Mouse (Mus musculus) urinary bladder, postnatal 10 days (tissue): ENCODE results near the gene Socs7.
A peak's percentile ranks its signal among the peaks of the same experiment; 100 is the strongest.

ENCODE experiments used
- DNase-seq: peaks from one replicate; pipeline ENCODE4 v3.0.0; 2022; ENCODE audit warnings: low spot score

Socs7 gene

GRCm38 (mm10) chr11:97418834-97419539 lies 56.6 kb downstream of the Socs7 start:
- no peak for DNase-seq

DNA sequence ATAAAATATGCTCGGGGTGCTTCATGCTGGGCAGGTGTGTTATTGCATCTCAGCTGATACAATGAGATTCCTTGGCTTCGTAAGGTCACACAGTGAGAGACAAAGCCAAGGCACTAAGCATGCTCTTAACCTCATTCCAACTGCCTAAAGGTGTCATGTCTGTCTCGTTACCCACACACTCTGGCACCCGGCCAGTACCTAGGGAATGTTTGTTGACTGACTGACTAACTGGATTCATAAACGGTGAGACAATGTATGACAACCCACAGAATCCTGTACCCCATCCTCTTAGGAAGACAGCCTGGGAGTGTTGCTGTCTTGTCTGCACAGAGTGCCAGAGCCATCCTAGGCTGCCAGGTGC lies 57.2 kb downstream of the Socs7 start:
- DNase-seq, result no peak

DNA sequence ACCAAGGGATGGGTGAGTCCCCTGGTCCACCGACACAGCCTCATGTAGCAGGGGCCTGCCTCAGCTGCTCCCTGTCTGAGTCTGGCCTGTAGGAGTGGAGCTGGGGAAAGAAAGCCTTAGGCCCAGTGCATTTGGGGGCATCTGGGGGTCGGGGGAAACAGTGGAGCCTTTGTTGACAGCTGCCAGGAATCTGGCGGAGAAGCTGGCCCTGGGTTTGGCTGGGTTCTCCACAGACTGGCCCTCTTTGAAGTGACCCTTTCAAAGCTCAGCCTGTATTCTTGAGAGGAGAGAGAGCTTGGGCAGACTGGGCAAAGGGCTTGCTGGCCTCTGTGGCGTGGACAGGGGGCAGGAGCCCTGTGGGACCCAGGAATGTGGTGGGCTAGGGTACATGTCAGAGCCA lies 60.2 kb downstream of the Socs7 start:
- no peak for DNase-seq

- no peak for DNase-seq
Observed at GRCm38 (mm10) chr11:97424092-97424692, 61.8 kb downstream of the Socs7 start.

DNA sequence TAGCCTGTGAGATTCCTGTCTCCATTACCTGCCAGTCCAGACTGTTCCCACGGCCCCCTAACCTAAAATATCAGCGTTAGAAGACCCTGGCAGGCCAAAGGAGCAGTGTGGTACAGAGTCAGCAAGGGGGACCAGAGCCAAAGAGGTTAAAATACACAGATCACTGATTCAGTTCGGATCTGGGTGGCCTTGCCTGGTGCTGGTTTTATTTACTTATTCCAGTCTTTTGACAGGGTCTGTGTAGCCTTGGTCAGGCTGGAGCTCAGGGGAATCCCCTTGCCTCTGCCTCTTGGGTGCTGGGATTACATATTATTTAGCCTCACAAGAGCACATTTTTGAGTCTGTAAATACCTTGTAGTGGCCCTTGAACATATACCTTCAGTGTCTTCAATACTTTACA lies 62.5 kb downstream of the Socs7 start:
- no peak for DNase-seq

GRCm38 (mm10) chr11:97427794-97428725 lies 65.7 kb downstream of the Socs7 start:
- no peak for DNase-seq

DNA sequence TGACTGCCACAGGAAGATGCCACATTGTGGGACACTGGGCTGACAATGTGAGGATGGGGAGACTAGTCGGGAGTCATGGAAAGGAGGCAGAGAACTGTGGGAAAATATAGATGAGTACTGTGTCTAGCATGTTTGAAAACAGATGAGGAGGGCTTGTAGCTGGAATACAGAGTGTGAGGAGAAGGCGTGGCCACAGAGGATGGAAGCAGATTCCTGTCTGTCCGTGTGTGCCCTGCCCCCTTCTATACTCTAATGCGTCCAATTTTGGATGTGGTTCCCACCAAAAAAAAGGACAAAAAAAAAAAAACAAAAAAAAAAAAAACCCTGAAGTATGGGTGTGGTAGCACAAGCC lies 66.4 kb downstream of the Socs7 start:
- DNase-seq, result no peak

DNA sequence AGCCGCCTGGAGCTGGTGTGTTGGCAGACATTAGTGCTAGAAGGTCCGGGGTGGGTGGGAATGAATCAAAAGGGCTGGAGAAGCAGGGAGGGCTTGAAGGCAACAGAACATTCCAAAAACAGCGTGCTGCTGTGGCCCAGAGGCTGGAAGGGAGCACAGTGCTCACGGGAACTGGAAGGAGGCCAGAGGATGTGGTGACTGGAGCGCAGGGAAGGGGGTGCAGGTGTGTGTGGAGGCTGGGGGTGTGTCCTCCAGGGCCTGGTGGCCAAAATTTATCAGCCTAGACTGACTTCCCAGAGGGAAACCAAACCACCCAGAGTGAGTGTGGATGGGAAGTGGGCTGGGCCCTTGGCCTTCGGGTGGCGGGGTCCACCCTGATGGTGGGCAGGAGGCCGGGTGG lies 67.3 kb downstream of the Socs7 start:
- no peak for DNase-seq

GRCm38 (mm10) chr11:97432015-97432414 lies 69.7 kb downstream of the Socs7 start:
- DNase-seq, result no peak

GRCm38 (mm10) chr11:97432983-97433539 lies 70.7 kb downstream of the Socs7 start:
- no peak for DNase-seq

DNA sequence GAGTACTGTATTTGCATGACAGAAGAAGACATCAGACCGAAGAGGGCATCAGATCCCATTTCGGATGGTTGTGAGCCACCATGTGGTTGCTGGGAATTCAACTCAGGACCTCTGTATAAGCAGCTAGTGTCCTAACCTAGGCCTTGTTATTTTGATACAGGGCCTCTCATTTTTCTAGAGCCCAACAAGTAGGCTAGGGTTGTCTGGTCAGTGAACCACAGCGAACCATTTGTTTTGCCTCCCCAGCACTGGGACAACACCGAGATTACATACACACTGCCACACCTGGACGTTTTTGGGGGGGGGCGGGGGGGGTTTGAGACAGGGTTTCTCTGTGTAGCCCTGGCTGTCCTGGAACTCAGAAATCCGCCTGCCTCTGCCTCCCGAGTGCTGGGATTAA lies 71.8 kb downstream of the Socs7 start:
- DNase-seq, result no peak

- DNase-seq, result peak; percentile 39
Observed at GRCm38 (mm10) chr11:97434704-97435454, 72.5 kb downstream of the Socs7 start.

GRCm38 (mm10) chr11:97435808-97436491 lies 73.6 kb downstream of the Socs7 start:
- DNase-seq, result peak; percentile 48

- no peak for DNase-seq
Observed at GRCm38 (mm10) chr11:97437745-97438144, 75.4 kb downstream of the Socs7 start.

DNA sequence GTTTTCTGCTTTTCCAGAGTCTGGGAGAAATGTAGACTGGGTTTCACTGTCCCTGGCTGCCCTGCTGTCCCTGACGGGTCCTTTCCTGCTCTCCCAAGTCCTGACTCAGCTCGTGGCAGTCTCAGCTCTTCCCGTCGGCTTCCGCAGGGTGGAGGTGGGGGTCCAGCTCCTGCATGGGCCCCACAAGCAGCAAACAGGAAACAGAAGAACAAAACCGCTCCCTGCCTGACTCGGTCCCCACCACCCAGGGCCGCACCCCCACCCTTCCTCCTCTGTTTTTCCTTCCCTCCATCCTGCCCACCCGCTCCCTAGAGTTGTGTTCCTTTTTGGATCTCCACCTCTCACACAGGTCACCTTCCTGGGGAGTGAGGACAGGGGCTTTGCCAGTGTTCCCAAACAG lies 76.5 kb downstream of the Socs7 start:
- DNase-seq, result no peak

DNA sequence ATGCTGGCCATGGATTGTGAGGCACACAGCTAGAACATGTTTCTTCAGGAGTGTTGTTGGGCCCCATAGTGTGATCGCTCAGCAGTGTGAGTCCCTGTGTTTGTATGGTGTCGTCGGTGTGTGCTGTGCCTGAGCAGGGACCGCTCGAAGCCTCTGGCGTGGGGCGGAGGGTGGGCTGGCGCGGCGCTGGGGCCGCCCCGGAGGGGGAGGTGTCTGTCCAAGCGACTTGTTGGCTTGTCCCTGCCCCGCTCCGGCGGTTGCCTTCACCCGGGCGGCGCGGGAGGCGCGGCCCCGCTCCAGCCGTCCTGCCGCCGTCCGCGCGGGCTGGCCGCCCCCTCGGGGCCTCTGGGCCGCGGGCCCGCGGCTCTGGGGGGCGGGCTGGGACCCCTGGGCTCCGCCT lies 77.6 kb downstream of the Socs7 start:
- no peak for DNase-seq

- no peak for DNase-seq
Observed at GRCm38 (mm10) chr11:97440441-97440881, 78.1 kb downstream of the Socs7 start.

DNA sequence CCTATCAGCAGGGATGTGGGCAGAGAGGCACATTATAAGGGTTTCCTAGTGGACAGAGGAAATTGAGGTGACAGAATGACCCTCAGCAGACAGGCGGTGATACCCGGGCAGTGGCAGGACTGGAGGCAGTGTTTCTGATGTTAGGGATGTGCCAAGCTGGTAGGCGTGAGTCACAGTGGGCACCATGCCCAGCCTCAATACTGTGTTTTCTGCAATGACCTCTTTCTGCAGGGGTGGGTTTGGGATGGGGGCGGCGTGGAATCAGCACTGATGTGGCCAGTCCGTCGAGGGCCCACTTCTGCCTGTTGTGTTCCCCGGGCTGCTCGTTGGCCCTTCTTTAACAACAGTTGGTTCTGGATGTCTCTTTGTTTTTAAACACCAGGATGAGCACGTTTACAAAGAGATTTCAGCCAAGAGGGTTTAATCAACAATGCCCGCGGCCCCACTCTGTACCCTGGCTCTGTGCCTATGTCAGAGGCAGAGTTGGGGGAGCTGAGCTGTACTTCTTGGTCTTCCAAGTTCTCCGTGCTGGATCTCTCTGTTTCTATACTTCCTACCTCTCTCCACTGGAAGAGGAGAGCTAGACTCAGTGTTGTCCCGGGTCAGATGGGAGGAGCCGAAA lies 78.8 kb downstream of the Socs7 start:
- DNase-seq, result no peak

DNA sequence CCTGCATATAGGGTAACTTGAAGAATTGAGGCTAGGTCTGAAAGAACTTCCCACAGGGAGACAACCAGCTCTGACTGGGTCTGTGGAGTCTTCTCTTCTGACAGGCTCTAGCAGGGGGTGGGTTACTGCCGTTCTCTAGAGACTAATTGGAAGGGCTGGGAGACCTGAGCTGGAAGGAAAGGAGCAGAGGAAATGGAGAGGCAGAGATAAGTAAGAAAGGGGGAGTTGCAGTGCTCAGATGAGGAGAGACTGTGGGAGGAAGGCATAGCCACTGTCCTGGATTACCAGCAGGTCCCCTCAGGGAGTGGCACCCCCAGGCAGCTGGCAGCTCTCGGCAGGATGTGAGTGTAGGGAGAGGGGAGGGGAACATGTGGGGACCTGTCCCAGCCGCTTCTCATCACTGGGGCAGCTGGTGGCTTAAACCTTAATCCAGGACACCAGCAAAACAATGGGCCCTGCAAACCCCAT lies 79.3 kb downstream of the Socs7 start:
- no peak for DNase-seq

DNA sequence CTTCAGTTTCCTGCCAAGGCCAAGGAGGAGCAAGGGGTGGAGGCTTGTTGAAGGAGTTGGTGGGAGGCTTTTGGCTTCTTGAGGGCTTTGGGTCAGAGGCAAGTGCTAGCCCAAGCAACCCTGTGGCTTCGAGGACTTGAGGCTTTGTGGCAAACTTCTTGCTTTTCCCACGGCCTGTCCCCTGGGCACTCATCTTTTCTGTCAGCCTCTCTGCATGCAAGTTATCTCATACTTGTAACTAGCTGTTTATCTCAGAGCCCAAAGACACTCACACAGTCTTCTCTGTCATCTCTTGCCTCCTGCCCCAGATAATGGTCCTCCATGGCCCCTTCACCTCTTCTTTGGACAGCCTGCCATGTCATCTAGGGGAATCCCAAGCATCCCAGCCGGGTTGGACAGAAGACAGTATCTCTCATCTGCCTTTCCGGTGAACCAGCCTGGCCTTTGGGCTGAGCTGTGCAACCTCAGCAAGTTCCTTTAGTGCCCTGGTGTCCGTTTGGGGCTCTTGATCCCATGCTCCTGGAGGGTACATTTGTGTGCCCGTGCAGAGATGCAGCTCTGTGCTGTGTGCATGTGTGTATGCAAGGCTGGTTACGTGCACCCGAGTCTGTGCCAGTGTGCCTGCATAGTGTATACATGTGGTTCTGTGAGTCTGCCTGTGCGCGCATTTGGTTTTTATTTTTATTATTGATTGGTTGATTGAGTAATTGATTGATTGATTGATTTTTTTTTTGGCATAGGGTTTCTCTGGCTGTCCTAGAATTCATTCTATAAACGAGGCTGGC lies 80.7 kb downstream of the Socs7 start:
- no peak for DNase-seq
